Mouse (Mus musculus): ENCODE results near the gene Slc31a1. TPM values are rescaled to one million over a fixed set of nuclear protein-coding genes. Genes with fewer than 3 reads are reported as not detected.
A peak's percentile ranks its signal among the peaks of the same experiment; 100 is the strongest.

The Slc31a1 gene
- polyA plus RNA-seq, 1 experiment from 2014 or later: 32.2 TPM

GRCm38 (mm10) chr4:62409615-62410014 lies 49.1 kb downstream of the Slc31a1 start:
- no peak overlapping the region for H3K27ac ChIP-seq (replicated peaks)
- no peaks in the 10 kb centered on the region for H3K9me3 ChIP-seq (replicated peaks)
- peaks cover 28% of the 10 kb centered on the region for H3K36me3 ChIP-seq
- H3K4me1 ChIP-seq: peaks cover 40% of the 10 kb centered on the region
- H3K4me2 ChIP-seq: peak overlapping the region; percentile 75
- H3K4me3 ChIP-seq (replicated peaks): peak overlapping the region; percentile 85
- 37% methylated on average over 6 of the region's 6 CpGs for WGBS
- no peak for ATAC-seq (ENCODE audit: low FRiP score)
- peak overlapping the region; percentile 86 for H3K9ac ChIP-seq (replicated peaks)
- H3K27me3 ChIP-seq (replicated peaks): no peaks in the 10 kb centered on the region

- no peak for ATAC-seq (ENCODE audit: low FRiP score)
- Histone ChIP-seq H3K36me3 (peaks cover 35% of the 10 kb centered on the region), H3K4me1 (peaks cover 35% of the 10 kb centered on the region), H3K27ac (replicated peaks) (no peak overlapping the region), H3K4me2 (peak overlapping the region; percentile 75), H3K9me3 (replicated peaks) (no peaks in the 10 kb centered on the region), H3K9ac (replicated peaks) (no peak overlapping the region), H3K4me3 (replicated peaks) (0 out of 2 replicates have a peak overlapping the region, but pooled peaks have one; percentile 85), H3K27me3 (replicated peaks) (no peaks in the 10 kb centered on the region)
- 88% methylated on average over 2 of the region's 2 CpGs for WGBS
Measured at GRCm38 (mm10) chr4:62410325-62410724, 49.8 kb downstream of the Slc31a1 start.

GRCm38 (mm10) chr4:62411606-62412005 lies 51.1 kb downstream of the Slc31a1 start:
- no peak for ATAC-seq (ENCODE audit: low FRiP score)
- Histone ChIP-seq H3K4me3 (replicated peaks) (no peak overlapping the region), H3K27me3 (replicated peaks) (no peaks in the 10 kb centered on the region), H3K4me2 (no peak overlapping the region), H3K36me3 (peaks cover 48% of the 10 kb centered on the region), H3K27ac (replicated peaks) (no peak overlapping the region), H3K9me3 (replicated peaks) (no peaks in the 10 kb centered on the region), H3K9ac (replicated peaks) (no peak overlapping the region), H3K4me1 (peaks cover 23% of the 10 kb centered on the region)
- WGBS: 92% methylated on average over 10 of the region's 10 CpGs

- no peak for ATAC-seq (ENCODE audit: low FRiP score)
- H3K27ac ChIP-seq (replicated peaks): no peak overlapping the region
Measured at GRCm38 (mm10) chr4:62418448-62418847, 57.9 kb downstream of the Slc31a1 start.

GRCm38 (mm10) chr4:62419091-62419490 lies 58.6 kb downstream of the Slc31a1 start:
- Histone ChIP-seq H3K27me3 (replicated peaks) (no peaks in the 10 kb centered on the region), H3K4me2 (no peak overlapping the region), H3K27ac (replicated peaks) (no peak overlapping the region), H3K9me3 (replicated peaks) (no peaks in the 10 kb centered on the region), H3K36me3 (peaks cover 98% of the 10 kb centered on the region), H3K4me1 (no peaks in the 10 kb centered on the region), H3K4me3 (replicated peaks) (no peak overlapping the region), H3K9ac (replicated peaks) (no peak overlapping the region)
- no peak for ATAC-seq (ENCODE audit: low FRiP score)
- 96% methylated on average over 6 of the region's 6 CpGs for WGBS

More at GRCm38 (mm10) chr4:62418448-62418847, 57.9 kb downstream of the Slc31a1 start:
- no peaks in the 10 kb centered on the region for H3K9me3 ChIP-seq (replicated peaks)
- H3K36me3 ChIP-seq: peaks cover 96% of the 10 kb centered on the region
- H3K27me3 ChIP-seq (replicated peaks): no peaks in the 10 kb centered on the region
- WGBS: 76% methylated on average over 8 of the region's 8 CpGs
- H3K4me3 ChIP-seq (replicated peaks): no peak overlapping the region
- no peaks in the 10 kb centered on the region for H3K4me1 ChIP-seq
- no peak overlapping the region for H3K4me2 ChIP-seq
- H3K9ac ChIP-seq (replicated peaks): no peak overlapping the region

- Histone ChIP-seq H3K9ac (replicated peaks) (no peak overlapping the region), H3K4me1 (no peaks in the 10 kb centered on the region), H3K27ac (replicated peaks) (no peak overlapping the region), H3K27me3 (replicated peaks) (no peaks in the 10 kb centered on the region), H3K9me3 (replicated peaks) (no peaks in the 10 kb centered on the region), H3K36me3 (peaks cover 49% of the 10 kb centered on the region), H3K4me2 (no peak overlapping the region), H3K4me3 (replicated peaks) (no peak overlapping the region)
- 96% methylated on average over 4 of the region's 4 CpGs for WGBS
- ATAC-seq (ENCODE audit: low FRiP score): no peak
Measured at GRCm38 (mm10) chr4:62425891-62426290, 65.4 kb downstream of the Slc31a1 start.

GRCm38 (mm10) chr4:62427978-62428758 lies 67.6 kb downstream of the Slc31a1 start:
- Histone ChIP-seq H3K9ac (replicated peaks) (no peak overlapping the region), H3K9me3 (replicated peaks) (no peaks in the 10 kb centered on the region), H3K36me3 (peaks cover 26% of the 10 kb centered on the region), H3K4me2 (no peak overlapping the region), H3K27me3 (replicated peaks) (no peaks in the 10 kb centered on the region), H3K27ac (replicated peaks) (no peak overlapping the region), H3K4me3 (replicated peaks) (no peak overlapping the region), H3K4me1 (no peaks in the 10 kb centered on the region)
- ATAC-seq (ENCODE audit: low FRiP score): no peak
- WGBS: 82% methylated on average over 17 of the region's 17 CpGs

GRCm38 (mm10) chr4:62429616-62430015 lies 69.1 kb downstream of the Slc31a1 start:
- H3K36me3 ChIP-seq: peaks cover 15% of the 10 kb centered on the region
- H3K4me2 ChIP-seq: no peak overlapping the region
- 92% methylated on average over 9 of the region's 9 CpGs for WGBS
- H3K27me3 ChIP-seq (replicated peaks): no peaks in the 10 kb centered on the region
- no peak for ATAC-seq (ENCODE audit: low FRiP score)
- no peak overlapping the region for H3K4me3 ChIP-seq (replicated peaks)
- no peak overlapping the region for H3K9ac ChIP-seq (replicated peaks)
- H3K27ac ChIP-seq (replicated peaks): no peak overlapping the region
- H3K9me3 ChIP-seq (replicated peaks): no peaks in the 10 kb centered on the region
- H3K4me1 ChIP-seq: no peaks in the 10 kb centered on the region

GRCm38 (mm10) chr4:62430678-62431077 lies 70.2 kb downstream of the Slc31a1 start:
- Histone ChIP-seq H3K9ac (replicated peaks) (no peak overlapping the region), H3K27ac (replicated peaks) (no peak overlapping the region), H3K4me3 (replicated peaks) (no peak overlapping the region), H3K27me3 (replicated peaks) (no peaks in the 10 kb centered on the region), H3K4me1 (no peaks in the 10 kb centered on the region), H3K36me3 (peaks cover 4% of the 10 kb centered on the region), H3K9me3 (replicated peaks) (no peaks in the 10 kb centered on the region), H3K4me2 (no peak overlapping the region)
- no peak for ATAC-seq (ENCODE audit: low FRiP score)

GRCm38 (mm10) chr4:62431522-62431921 lies 71.0 kb downstream of the Slc31a1 start:
- Histone ChIP-seq H3K36me3 (no peaks in the 10 kb centered on the region), H3K9ac (replicated peaks) (no peak overlapping the region), H3K4me2 (no peak overlapping the region), H3K27ac (replicated peaks) (no peak overlapping the region), H3K27me3 (replicated peaks) (no peaks in the 10 kb centered on the region), H3K4me3 (replicated peaks) (no peak overlapping the region), H3K4me1 (no peaks in the 10 kb centered on the region), H3K9me3 (replicated peaks) (no peaks in the 10 kb centered on the region)
- no peak for ATAC-seq (ENCODE audit: low FRiP score)
- WGBS: 88% methylated on average over 4 of the region's 4 CpGs

GRCm38 (mm10) chr4:62433939-62434870 lies 73.7 kb downstream of the Slc31a1 start:
- no peak for ATAC-seq (ENCODE audit: low FRiP score)
- WGBS: 86% methylated on average over 7 of the region's 7 CpGs
- Histone ChIP-seq H3K4me2 (no peak overlapping the region), H3K27ac (replicated peaks) (no peak overlapping the region), H3K4me3 (replicated peaks) (no peak overlapping the region), H3K36me3 (no peaks in the 10 kb centered on the region), H3K27me3 (replicated peaks) (no peaks in the 10 kb centered on the region), H3K4me1 (no peaks in the 10 kb centered on the region), H3K9me3 (replicated peaks) (no peaks in the 10 kb centered on the region), H3K9ac (replicated peaks) (no peak overlapping the region)

- Histone ChIP-seq H3K36me3 (no peaks in the 10 kb centered on the region), H3K9me3 (replicated peaks) (no peaks in the 10 kb centered on the region), H3K27me3 (replicated peaks) (no peaks in the 10 kb centered on the region), H3K27ac (replicated peaks) (no peak within 1 kb of the TSS), H3K4me2 (no peak within 1 kb of the TSS), H3K9ac (replicated peaks) (no peak within 1 kb of the TSS), H3K4me3 (replicated peaks) (no peak within 1 kb of the TSS), H3K4me1 (no peaks in the 10 kb centered on the region)
- WGBS: 89% methylated on average over 6 of the region's 6 CpGs
- ATAC-seq (ENCODE audit: low FRiP score): no peak
Measured at GRCm38 (mm10) chr4:62435081-62435480, 74.6 kb downstream of the Slc31a1 start, which contains the start of gene Rnf183. Gene Rnf183, minus strand, starts transcription at chr4:62435252.
